Mouse (Mus musculus): Measurements from ENCODE around the gene Col17a1.

Gene Col17a1

DNA sequence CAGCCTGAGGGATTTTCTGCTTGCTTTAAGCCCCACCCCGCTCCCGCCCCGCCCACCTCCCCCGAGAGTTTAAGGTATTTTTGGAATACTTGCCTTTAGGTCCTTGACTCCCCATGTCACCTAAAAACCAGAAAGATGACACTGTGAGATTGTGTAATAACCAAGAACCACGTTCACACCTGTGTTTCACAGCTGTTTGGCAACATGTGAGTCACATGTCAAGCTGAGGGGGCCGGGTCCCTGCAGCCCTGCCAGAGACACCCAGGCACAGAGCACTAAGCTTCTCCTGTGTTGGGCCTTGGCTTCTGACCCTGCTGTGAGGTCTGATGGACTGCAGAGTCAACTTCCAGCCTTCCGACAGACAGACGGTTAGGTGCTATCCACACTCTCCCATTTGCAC lies 24.3 kb downstream of the Col17a1 start:
- DNase-seq (ENCODE audit: low spot score), result no peak

DNA sequence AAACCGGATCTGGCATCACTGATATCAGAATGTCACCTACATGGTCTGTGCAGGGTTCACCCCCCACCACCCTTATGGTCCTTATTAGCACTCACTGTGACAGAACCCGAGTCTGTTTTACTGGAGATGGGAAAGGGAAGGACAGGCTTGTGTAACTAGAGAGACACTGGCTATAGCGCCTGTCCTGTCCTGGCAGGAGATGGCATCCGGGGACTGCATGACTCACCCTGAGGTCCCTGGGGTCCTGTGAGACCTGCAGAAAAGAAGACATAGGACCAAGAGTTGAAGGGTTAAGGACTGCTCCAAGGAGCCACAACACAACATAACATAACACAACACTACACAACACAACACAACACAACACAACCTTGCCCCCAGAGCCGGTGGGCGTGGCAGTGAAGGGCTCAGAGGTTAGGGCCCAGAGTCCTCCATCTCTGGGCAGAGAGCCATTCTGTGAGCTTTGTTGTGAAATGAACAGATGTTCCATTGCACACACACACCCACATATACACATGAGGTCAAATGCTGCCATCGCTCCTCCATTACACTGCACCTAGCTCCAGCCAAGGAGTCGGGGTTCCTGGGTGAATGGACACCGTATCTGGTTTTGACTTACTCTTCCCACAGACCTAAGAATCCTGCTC lies 32.0 kb downstream of the Col17a1 start:
- DNase-seq (ENCODE audit: low spot score), result no peak

DNA sequence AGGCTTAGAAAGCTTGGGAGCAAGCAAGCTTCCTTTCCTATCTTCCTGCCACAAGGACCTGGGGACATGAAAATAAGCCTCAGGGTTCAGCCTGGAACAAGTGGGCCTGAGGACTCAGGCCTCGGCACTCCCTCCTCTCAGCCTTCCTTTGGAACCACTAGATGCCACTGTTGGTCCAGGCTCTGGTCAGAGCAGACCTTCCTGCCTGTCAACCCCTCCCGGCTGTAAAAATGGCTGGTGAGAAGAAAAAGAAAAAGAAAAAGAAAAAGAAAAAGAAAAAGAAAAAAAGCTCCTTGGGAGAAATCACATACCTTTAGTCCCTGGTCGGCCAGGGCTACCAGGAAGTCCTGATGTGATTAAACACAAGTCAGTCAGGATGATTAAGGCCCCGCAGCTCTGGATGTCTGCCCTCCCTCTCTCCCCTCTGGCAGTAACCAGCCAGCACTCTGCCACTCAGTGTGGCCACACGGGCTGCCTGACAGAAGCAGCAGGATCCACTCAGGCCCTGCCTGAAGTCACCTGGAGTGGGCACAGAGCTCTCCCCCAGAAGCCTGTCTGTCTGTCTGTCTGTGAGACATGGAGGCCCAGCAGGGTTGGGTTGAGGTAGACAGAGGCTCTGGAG lies 32.9 kb downstream of the Col17a1 start:
- peak; percentile 69 for DNase-seq (ENCODE audit: low spot score)

DNA sequence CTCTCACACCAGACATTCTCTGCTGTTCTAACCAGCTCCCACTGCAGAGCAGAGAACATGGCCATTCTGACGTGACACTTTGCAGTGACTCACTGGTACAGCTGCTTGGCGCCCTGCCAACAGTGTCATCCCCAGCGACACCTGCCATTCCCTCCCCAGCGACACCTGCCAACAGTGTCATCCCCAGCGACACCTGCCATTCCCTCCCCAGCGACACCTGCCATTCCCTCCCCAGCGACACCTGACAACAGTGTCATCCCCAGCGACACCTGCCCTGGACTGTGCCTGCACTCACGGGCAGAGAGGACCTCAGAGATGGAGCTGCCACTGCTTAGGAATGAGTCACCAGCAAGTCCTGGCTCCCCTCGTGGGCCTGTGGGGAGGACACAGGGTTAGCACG lies 37.0 kb downstream of the Col17a1 start:
- peak; percentile 59 for DNase-seq (ENCODE audit: low spot score)

DNA sequence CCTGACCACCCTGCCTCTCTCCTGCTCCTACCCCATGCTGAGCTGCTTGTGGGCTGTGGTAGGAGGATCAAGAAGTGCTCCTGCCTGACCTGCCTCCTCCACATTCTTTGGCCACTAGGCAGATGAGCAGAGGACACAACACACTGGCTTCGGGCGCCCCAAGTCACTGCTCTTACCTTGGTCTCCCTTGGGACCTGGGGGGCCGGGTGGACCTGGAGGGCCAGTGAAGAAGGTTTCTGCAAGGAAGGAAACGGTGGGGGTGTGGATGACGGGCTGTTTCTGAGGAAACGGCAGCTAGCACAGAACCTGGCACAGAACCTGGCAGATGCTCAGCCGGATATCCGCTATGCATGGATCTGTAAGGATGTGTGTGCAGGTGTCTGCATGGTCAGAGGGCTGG lies 38.7 kb downstream of the Col17a1 start:
- peak; percentile 42 for DNase-seq (ENCODE audit: low spot score)

DNA sequence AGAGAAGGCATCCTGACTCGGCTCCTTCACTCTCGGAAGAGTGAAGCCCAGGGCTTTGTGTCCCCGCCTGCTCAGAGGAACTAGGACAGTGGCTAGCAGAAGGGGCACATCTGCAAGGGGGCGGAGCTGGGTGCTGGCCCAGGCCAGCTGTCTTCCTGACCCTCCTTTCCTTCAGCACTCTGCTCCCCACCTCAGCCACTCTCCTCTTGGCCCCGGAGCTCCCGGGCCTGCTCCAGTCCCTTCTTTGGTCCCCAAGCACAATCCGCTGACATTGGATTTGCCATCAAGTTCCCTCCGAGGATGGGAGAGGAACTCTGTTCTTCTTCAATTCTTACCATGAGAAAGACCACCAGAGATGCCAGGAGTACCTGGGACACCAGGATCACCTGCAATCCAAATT lies 39.6 kb downstream of the Col17a1 start:
- DNase-seq (ENCODE audit: low spot score), result peak; percentile 46

DNA sequence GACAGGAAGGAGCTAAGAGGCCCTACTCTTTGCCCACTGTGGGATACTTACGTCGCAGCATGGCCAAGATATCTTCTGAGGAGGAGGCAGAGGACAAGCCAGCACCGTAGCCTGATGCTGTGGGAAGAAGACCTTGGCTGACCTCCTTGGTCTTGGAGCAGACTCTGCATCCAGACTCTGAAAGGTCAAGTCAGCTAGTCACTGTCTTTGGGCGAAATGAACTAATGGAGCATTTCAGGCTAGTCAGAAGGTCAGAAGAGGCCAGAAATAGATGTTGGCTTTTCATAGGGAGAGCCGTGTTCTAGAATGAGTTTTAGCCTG lies 40.8 kb downstream of the Col17a1 start:
- DNase-seq (ENCODE audit: low spot score), result no peak

DNA sequence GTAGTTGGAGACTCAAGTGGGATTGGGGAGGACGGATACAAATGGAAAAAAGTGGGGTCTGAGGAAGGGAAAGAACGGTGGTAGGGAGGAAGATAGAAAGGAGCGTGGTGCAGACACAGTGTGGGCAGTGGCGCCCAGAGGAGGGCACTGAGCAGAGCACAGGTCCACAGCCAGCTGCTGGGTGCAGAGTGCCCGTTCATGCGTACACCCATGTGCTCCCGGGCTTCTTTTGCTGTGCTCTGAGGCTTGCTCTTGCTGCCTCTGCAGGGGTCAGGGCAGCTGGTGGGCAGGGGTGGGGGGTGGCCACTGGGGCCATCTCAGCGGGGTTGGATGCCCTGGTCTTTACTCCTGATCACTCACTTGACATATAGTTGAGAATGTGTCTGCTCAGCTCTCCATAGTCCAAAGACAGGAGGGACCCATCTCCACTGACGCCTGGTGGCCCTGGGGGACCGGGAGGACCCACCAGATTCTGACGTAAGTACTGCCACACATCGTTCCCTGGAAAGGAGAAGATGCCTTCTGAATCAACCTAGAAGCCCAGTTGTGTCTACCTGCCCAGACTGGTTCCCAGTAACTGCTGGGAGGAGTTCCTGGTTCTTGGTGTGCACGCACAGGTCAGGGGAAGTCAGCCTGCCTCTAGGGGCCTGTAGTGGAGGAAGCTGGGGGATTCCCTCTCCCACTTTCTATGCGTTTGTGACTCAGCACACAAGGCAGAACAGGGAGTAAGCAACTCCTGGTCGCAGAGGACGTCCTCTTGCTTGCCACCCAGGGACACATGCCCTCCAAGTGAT lies 41.3 kb downstream of the Col17a1 start:
- no peak for DNase-seq (ENCODE audit: low spot score)

DNA sequence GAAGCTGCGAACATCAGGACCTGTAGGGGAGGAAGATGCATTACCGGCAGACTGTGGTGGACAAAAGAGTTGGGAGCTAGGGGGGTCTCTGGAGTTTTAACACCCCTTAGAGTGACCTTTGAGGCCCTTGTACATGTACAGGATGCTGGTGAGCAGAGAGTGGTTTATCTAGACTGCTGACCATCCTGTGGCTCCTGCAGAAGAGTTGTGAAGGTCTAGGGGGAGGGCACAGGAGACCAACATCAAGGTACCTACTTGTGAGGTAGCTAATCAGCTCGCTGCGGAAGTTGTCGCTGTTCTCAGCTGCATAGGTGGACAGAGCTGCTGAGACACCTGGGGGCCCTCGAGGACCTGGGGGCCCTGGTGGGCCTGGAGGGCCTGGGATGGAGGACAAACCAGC lies 42.8 kb downstream of the Col17a1 start:
- DNase-seq (ENCODE audit: low spot score), result no peak

DNA sequence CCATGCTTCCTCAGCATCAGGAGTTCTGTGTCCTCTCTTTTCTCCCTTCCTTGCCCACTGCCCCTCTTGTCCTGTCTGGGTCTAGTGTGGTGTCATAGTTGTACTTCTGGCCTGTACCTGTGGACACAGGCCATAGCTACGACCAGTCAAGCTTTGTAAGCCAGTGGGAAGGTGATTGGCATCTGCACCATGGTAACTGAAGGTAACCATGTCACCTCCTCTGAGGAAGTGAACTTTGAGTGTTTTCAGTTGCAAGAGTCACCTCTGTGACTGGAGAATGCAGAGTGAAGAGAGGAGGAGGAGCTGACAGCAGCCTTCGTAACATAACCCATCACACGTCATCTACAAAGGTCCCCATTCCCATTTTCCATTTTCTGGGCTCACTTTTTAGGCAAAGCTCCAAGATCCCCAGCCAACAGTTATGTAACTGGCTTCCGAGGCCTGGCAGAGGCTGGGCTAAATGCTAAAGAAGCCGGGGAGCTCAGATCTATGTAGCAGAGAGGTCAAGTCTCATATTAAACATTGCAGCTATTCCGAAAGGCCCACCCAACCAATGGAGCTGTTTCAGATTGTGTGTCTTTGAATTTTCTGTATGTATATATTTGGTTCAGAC lies 45.3 kb downstream of the Col17a1 start:
- DNase-seq (ENCODE audit: low spot score), result no peak

DNA sequence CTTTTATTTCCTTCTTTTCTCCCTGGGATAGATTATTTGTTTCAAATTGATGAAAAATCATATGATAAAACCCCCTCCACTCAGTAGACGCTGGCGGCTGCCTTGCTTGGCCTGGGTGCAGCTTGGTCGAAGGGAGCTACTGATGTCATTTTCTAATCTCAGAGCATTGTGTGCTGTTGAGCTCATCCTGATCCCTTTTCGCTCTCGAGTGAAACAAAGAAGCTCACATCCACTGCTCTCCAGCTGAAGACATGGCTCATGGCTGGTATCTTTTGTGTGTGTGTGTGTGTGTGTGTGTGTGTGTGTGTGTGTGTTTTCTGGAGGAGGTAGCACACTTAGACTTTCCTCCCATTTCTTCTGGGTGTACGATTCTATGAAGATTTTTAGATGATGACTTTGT lies 46.3 kb downstream of the Col17a1 start:
- DNase-seq (ENCODE audit: low spot score), result peak; percentile 61

DNA sequence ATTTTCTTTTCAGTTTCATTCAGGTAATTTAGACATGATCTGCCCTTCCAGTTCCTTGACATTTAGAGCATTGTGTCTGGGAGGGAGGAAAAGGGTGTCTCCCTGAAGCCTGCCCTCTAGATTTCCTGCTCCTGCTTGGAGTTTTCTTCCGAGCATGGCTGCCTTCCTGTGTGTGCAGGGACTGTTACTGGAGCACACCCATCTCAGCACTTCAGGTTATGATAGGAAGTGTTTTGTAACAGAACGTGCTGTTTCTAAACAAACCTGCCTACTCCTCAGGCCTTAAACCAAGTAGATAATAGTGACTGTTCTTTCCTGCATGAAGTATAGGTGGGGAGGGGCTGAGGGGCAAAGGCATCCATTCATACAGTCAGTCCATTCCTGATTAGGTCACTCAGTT lies 48.0 kb downstream of the Col17a1 start:
- no peak for DNase-seq (ENCODE audit: low spot score)

DNA sequence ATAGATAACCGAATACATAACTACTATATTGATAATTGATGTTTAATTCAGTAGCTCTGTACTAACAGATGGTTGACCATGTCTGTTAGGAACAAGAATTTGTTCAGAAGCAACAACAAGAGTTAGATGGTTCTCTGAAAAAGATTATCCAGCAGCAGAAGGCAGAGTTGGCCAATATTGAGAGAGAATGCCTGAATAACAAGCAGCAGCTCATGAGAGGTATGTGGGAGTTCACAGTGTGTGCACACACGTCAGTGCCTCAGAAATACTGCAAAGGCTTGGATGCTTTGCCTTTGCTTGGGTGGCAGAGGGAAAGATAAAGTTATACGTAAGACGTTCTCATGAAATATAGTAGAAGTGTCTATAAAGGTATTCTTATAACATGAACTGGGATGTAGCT lies 56.5 kb downstream of the Col17a1 start:
- no peak for DNase-seq (ENCODE audit: low spot score)

DNA sequence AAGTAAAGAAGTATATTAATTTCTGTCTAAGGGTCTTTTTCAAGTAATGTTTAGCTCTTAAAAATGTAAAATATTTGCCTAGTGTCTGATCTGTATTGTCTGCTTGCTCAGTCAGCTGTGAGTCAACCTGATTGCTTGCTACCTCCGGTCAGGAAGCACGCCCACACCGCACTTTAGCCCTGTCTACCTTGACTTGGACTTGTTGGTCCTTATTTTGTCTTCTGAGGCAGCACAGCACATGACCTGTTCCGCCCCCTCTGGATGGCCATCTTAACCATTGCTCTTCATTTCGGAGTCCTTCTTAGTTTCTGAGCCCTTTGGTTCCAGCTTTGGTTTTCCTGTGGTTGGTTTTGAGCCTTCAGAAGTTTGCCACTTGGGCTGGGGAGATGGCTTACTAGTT lies 60.1 kb downstream of the Col17a1 start:
- no peak for DNase-seq (ENCODE audit: low spot score)

DNA sequence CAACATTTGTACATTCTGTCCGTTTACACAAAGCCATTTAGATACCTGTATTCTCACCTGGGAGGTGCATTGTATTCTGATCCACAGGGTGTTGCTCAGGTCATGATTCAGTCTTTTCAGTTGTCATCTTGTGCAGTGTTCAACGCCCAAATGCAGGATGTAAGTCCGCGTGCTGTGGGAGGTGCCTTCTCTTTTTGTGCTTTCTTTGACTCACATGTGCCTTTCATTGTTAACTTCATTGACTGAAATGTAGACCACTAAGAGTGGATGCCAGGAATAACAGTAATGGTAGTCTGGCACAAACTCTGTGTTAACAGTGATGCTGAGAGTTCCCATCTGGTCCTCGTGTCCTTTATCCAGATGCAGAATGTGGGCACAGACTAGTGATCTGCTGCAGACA lies 61.5 kb downstream of the Col17a1 start:
- DNase-seq (ENCODE audit: low spot score), result no peak

DNA sequence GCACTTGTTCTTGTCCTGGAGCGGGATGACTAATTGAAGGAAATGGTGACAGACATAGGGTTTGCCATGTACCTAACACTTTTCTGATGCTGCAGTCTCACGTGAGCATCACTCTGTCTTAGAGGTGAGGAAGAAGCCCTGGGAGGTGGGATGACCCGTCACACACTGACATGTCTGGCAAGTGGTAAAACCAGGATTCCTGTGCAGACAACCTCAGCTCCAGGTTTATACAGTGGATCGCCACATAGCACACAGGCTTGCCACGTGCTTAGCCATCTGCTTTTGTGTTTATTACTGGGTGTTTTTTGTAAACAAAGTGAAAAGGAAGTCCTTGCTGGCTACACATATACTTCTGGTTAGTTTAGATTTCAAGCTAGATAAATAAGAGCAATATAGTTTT lies 62.8 kb downstream of the Col17a1 start:
- no peak for DNase-seq (ENCODE audit: low spot score)

DNA sequence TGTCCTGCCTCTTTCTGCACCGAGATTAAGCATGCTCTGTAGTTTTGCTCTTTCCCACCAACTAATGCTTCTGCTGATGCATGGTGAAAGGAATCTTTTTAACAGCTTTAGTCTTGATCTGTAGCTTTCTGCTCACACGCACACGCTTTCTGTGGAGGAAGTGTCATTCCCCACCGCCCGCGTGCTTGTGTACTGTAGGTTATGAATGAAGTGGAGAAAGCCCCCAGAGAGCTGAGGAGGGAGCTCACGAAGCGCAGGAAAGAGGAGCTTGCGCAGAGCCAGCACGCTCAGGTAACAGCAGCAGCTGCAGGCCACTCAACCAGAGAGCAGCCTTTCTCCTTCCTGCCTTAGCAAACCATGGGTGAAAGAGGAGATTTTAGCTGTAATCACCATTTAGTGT lies 64.4 kb downstream of the Col17a1 start:
- DNase-seq (ENCODE audit: low spot score), result no peak

DNA sequence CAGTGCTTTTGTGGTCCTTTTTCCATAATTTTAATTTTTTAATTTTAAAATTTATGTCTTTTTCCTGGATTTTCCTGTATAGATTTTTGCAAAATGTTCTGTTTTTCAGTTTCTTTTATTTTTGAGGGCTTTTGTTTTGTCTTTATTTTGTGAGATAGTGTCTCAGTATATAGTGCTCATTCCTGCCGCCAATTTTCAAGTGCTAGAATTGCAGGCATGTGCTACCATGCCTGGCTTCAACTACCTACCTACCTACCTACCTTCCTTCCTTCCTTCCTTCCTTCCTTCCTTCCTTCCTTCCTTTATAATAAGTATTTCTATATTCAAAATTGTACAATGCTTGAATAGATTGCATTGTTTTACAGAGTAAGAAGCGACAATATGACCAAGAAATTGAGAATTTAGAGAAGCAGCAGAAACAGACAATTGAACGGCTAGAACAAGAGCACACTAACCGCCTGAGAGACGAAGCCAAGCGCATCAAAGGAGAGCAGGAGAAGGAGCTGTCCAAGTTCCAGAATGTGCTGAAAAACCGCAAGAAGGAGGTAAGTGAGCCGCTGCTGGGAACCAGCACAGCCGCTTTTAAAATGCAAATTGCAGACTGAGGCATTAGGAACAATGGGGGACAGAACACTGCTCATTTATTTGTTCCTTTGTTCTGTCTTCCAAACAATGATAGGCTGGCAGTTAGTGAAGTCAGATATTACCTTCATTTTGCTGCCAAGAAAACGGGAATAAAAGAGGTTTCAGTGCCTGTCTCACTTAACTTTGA lies 66.8 kb downstream of the Col17a1 start:
- DNase-seq (ENCODE audit: low spot score), result no peak

DNA sequence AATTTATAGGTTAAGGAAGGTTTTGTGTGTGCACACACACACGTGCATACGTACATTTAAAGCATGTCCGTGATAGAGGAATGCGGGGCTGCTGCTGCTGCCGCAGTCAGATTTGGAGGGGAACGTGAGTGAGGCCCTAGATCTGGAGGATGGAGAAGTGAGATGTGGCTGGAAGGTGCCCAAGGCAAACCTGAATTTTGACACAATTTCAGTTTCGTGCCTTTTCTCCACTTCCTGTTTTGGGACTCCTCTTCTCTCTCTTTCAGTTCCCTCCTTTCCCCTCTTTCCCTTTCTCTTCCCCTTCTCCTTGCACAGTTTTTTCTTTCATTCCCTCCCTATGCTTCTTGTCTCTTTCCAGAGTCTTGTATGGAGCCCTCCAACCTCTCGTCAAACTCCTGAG lies 70.4 kb downstream of the Col17a1 start:
- DNase-seq (ENCODE audit: low spot score), result no peak

DNA sequence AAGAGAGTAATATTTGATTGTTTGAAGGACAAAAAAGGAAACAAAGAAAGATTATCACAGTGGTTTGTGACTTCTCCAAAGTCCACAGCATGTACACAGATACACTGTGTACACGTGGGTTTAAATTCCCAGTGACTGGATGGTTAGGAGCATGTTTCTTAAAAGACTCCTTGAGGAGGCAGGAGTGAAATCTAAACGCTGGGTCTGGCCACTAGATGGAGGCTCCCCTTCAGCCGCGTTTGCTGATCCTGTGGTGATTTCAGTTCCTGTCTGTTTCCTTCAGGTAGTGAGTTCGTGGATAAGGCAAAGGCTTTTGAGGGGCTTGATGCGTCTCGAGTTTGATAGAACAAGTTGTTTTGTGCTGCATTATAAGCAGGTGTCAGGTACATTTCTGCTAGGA lies 78.5 kb downstream of the Col17a1 start:
- DNase-seq (ENCODE audit: low spot score), result no peak

DNA sequence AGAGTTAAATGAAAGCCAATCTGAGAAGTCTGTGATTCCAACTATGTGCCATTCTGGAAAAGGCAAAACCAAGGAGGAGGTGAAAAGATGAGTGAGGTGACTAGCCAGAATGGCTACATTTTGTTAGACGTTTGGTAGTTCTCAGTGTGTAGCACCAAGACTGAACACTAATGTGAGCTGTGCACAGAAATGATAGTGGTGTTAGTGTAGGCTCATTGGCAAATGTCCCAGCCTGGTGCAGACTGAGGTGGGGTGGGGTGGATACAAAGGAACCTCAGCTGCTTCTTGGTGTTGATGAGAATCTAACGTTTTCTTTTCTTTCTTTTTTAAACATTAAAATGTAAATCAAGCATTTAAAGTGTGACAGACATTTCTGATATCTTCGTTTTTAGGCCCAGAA lies 83.4 kb downstream of the Col17a1 start:
- DNase-seq (ENCODE audit: low spot score), result no peak
